Mouse (Mus musculus) lung, embryonic 16.5 days (tissue): ENCODE results near the gene Sowaha. TPM values are rescaled to one million over a fixed set of nuclear protein-coding genes. Genes with fewer than 3 reads are reported as not detected.
"Not testable (repeated sequence)": the region's sequence is repeated elsewhere in the genome, so short reads cannot be mapped to it uniquely, and the experiment has no call there.

Source experiments
- ATAC-seq: fragments of 200-750 bp; cut with Nextera tagmentation; 2 replicates; pipeline ENCODE4 v1.8.0; 2017; ENCODE audit warnings: low read depth, mild to moderate bottlenecking, moderate library complexity
- H3K27ac ChIP-seq: fragments of 300-500 bp; sonication (generic); 2 replicates; pipeline ENCODE4 v1.5.1; 2014; ENCODE audit warnings: mild to moderate bottlenecking, control low read depth, low read length
- H3K27me3 ChIP-seq: fragments of 300-500 bp; sonication (generic); 2 replicates; pipeline ENCODE4 v1.6.1; 2014; ENCODE audit warnings: low read depth, low read length, mixed read lengths; ENCODE audit not compliant: control insufficient read depth, insufficient read depth
- H3K36me3 ChIP-seq: fragments of 300-500 bp; sonication (generic); 2 replicates; pipeline ENCODE4 v1.6.1; 2014; ENCODE audit warnings: low read length; ENCODE audit not compliant: control insufficient read depth, insufficient read depth
- H3K4me1 ChIP-seq: fragments of 300-500 bp; sonication (generic); replicated peaks from 2 replicates; pipeline ENCODE4 v1.6.1; 2014; ENCODE audit warnings: low read length, mixed read lengths; ENCODE audit not compliant: control insufficient read depth, insufficient read depth
- H3K4me2 ChIP-seq: fragments of 300-500 bp; sonication (generic); 2 replicates; pipeline ENCODE4 v1.6.1; 2014; ENCODE audit warnings: low read depth, low read length, control low read depth
- H3K4me3 ChIP-seq: fragments of 300-500 bp; sonication (generic); 2 replicates; pipeline ENCODE4 v1.5.1; 2014; ENCODE audit warnings: mild to moderate bottlenecking, low read length, control low read depth
- H3K9ac ChIP-seq: fragments of 300-500 bp; sonication (generic); 2 replicates; pipeline ENCODE4 v1.6.1; 2014; ENCODE audit warnings: low read length, control low read depth
- H3K9me3 ChIP-seq: fragments of 300-500 bp; sonication (generic); 2 replicates; pipeline ENCODE4 v1.6.1; 2016; ENCODE audit warnings: low read length; ENCODE audit not compliant: control insufficient read depth
- WGBS: fragments of 180-500 bp; shearing (Covaris S2); extraction: QIAGEN DNeasy Blood & Tissue Kit; methylation state at CpG from one replicate; pipeline ENCODE4 v1.1.7; 2014; 5-methylcytosine and 5-hydroxymethylcytosine counted together
- polyA plus RNA-seq: library from polyadenylated mRNA; unstranded; fragments of >200 nt; fragmentation: Nextera tagmentation; extraction: Ambion mirVana; gene quantifications from 2 replicates; pipeline ENCODE4 v1.2.1, GENCODE M21; 2015

The Sowaha gene
- polyA plus RNA-seq, 1 experiment from 2014 or later: 0.13 TPM

DNA sequence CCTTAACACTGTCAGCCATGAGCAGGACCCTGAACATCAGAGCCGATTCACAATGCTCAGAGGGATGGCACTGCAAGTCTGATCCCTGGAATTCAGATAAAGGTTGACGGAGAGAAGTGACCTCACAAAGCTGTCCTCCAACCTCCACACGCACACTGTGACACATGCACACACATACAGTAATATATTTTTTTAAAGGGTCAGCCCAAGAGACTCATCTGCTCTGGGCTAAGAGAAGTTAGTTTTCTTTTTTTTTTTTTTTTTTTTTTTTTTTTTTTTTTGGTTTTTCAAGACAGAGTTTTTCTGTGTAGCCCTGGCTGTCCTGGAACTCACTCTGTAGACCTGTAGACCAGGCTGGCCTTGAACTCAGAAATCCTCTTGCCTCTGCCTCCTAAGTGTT, 53.2 kb downstream of the Sowaha start:
- 74% methylated on average over 3 of the region's 3 CpGs for WGBS
- H3K4me2 ChIP-seq, ATAC-seq, H3K27ac ChIP-seq, H3K4me3 ChIP-seq, H3K9ac ChIP-seq, H3K9me3 ChIP-seq, H3K36me3 ChIP-seq, H3K27me3 ChIP-seq: not testable (repeated sequence)
- peaks cover 12% of the 10 kb centered on the region for H3K4me1 ChIP-seq

Other genes starting within 250 kb of the Sowaha start
- 68.9 and 70.2 TPM in 2 replicates for gene Hspa4, start 179.8 kb downstream of the Sowaha start, polyA plus RNA-seq
- 21.9 and 23.2 TPM in 2 replicates for gene Zcchc10, start 155.6 kb downstream of the Sowaha start, polyA plus RNA-seq
- gene Aff4, start 129.4 kb downstream of the Sowaha start, polyA plus RNA-seq: 24.1 and 30.9 TPM in 2 replicates
- gene Leap2, start 57.1 kb downstream of the Sowaha start, polyA plus RNA-seq: 1.0 TPM in 1 of 2 replicates, not detected in the other
- 479 and 495 TPM in 2 replicates for gene Uqcrq, start 49.4 kb downstream of the Sowaha start, polyA plus RNA-seq
- 1.4 and 2.1 TPM in 2 replicates for gene Gdf9, start 49.3 kb downstream of the Sowaha start, polyA plus RNA-seq
- gene Gm10447, start 23.2 kb downstream of the Sowaha start, polyA plus RNA-seq: 0.06 TPM in 1 of 2 replicates, not detected in the other
- 1.9 and 2.8 TPM in 2 replicates for gene Shroom1, start 23.1 kb downstream of the Sowaha start, polyA plus RNA-seq
- gene Gm9837, start 9.8 kb downstream of the Sowaha start, polyA plus RNA-seq: not detected in 2 replicates
- gene Gm9945, start 108 bp downstream of the Sowaha start, polyA plus RNA-seq: not detected in 2 replicates
- gene Sept8, start 39.0 kb upstream of the Sowaha start, polyA plus RNA-seq: 23.6 and 27.1 TPM in 2 replicates
- 65.9 and 68.8 TPM in 2 replicates for gene Kif3a, start 87.1 kb upstream of the Sowaha start, polyA plus RNA-seq
- 1.0 and 1.4 TPM in 2 replicates for gene Il4, start 138.4 kb upstream of the Sowaha start, polyA plus RNA-seq
- not detected in 2 replicates for gene Il13, start 154.4 kb upstream of the Sowaha start, polyA plus RNA-seq
- gene Rad50, start 227.0 kb upstream of the Sowaha start, polyA plus RNA-seq: 29.5 and 33.7 TPM in 2 replicates
- gene Il5, start 240.5 kb upstream of the Sowaha start, polyA plus RNA-seq: not detected in 2 replicates